Mouse (Mus musculus) MEL-GATA-1-ER (cell line): ENCODE data around the gene Tor4a.

Experiments
- DNase-seq: peaks from one replicate; pipeline ENCODE4 v3.0.0-alpha.2; 2012; ENCODE audit warnings: low read depth; ENCODE audit errors: extremely low read depth

Gene Tor4a

GRCm38 (mm10) chr2:25225811-25226379, 29.2 kb upstream of the Tor4a start:
- no peak for DNase-seq

DNA sequence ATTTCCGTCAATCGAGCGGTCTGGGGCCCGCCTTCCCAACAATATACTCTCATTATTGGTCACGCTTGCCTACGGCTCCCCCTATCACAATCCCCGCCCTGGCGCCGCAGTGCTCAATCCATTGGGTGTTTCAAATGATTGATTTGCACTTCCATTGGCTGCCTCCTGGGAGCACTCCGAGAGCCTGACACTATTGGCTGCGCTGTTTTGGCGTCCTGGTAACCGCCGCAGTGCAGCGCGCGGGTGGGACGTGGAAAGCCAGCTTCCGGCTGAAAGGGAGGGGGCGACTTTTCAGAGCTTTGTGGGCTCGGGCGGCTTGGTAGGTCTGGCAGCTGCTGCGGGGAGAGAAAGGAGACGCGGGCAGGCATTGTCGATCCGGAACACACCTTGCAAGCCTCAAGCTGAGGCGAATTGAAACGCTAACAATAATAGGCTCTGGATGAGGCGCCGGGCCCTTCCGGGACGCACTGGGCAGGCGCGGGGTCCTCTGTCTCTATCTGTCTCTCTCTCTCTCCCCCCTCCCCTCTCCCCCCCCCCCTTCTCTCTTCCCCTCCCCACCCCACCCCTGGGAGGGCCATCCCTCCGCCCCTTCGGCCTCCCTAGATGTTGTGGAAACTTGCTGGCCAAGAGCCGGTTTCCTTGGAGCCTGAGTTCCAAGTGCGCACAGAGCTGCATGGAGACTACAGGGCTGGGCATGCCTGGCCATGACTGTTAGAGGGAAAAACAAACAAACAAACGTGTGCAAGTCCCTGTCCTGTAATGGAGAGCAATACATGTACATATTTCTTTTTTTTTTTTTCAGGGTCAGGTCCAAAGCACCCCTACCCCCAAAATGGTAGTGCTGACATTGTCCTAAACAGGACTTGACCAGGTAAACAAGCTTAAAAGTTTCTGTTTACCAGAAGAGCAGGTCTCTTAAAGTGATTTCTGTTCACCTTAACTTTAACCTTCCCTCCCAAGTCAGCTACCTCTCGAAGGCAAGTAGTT, 28.4 kb upstream of the Tor4a start:
- peak; percentile 99 for DNase-seq

DNA sequence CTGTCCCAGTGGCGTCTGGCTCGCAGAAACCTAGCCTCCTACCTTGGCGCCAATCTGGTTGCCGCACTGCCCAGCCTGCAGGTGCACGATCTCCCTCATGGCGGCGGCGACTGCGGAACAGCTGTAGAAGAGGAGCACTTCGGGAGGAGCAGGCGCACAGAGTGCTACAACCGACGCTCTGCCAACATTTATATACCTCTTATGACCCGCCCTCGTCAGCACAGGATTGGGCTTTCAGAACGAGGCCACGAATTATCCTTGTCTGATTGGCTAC, 27.7 kb upstream of the Tor4a start, which contains the start of gene Tubb4b:
Tubb4b (minus strand) TSS at position 211 of the 274 bp plus-strand sequence.
- DNase-seq = no peak

- DNase-seq = peak; percentile 65
These were observed 27.2 kb upstream of the Tor4a start for GRCm38 (mm10) chr2:25223681-25224491.

DNA sequence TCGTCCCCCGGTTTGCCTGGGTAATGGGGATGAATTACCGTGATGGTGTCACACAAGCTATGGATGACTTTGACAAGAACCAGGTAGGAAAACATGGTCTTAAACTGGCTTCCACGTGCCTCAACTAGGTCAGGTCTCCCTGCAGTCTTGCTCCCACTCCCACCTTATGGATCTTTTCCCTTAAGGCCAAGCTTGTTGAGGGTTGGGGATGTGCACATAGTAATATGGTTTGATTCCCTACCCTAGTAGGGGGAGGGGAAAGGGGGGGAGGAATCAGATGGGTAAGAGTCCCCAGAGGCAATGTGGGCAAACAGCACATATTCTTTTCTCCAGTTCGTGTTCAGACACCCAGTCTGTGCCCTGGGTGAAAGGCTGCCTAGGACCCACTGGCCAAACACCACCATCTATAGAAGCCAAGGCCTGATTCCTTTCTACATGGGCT, 24.7 kb upstream of the Tor4a start:
- DNase-seq = no peak

DNA sequence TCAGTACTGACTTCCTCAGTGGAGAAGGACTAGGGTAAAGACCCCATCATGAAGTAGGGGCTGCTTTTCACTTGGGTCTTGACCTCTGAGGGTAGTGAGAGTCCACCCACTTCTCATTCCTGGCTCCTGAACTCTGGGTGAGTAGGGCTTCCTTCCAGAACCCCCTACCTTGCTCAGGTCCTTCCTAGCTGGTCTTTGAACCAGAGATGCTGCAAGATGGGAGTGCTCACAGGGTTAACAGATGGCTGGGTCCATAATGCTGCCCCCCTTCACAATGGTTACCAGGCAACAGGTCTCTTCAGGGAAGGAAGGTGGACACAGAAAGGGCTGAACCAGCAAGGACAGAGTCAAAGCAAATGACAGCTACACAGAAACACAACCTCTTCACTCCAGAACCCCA, 21.8 kb upstream of the Tor4a start, which contains the start of gene Fam166a:
Fam166a (plus strand) TSS at position 301 of the 400 bp plus-strand sequence.
- DNase-seq = no peak

DNA sequence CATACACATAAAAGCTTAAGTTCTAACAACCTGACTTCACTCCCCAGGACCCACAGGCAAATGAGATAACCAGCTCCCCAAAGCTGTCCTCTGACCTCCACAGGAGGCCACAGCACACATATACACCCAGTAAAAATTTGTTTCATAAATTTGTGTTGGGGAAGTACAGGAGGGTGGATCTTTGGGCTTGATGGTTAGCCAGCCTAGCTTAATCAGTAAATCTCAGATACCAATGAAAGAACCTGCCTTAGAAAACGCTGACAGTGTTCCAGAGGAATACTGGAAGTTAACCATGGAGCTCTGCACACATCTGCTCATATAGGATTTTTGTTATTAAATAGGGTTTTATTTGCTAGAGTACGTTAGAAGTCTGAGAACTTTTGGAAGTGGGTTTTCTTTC, 21.0 kb upstream of the Tor4a start:
- no peak for DNase-seq

DNA sequence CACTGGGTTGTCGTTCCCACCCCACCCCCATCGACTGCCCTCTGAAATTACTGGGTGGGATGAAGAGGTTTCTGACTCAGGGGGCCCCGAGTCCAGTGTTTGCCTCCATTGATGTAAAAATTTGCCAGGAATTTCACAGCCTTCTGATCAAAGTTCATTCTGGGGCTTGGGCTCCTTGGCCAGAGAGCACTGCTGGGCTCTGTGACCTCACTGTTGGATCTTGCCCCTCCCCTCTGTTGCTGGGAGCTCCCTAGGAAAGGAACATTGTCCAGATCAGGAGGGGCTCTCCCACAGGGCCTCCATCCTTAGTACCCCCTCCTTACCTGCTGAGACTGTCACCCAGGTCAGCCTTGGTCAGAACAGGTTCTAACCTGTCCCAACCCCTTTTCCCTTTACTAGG, 17.8 kb upstream of the Tor4a start, which contains the start of gene Stpg3:
Stpg3 (minus strand) TSS at position 194 of the 400 bp plus-strand sequence.
- DNase-seq = no peak

GRCm38 (mm10) chr2:25213266-25213865, 16.7 kb upstream of the Tor4a start:
- no peak for DNase-seq

DNA sequence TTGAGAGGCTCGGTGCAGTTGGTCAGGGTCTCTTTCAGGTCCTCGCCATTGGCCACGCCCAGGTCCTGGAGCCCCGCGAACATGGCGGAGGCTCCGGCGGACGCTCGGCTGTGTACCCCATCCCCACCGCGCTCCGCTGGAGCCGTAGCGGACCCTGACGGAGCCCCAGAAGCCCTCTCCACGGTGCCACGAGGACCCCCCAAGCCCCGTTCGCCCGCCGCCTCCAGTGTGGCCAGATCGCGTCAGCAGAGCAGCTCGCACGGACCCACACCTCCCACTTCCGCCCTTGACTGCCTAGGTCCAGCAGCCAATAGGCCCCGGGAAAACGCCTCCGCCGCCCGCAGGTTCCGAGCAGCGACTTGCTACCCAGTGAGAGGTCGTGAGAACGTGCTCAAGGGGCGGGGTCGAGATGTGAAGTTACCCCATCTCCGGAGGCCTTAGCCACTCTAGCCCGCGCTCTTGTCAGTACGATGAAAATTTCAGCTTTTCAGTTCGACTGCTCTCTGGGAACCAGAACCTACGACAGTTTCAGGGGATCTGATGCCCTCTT, 14.5 kb upstream of the Tor4a start, which contains the start of gene Nelfb:
Nelfb (minus strand) TSS at position 369 of the 550 bp plus-strand sequence.
- peak; percentile 89 for DNase-seq

GRCm38 (mm10) chr2:25210686-25211085, 14.0 kb upstream of the Tor4a start:
- DNase-seq = no peak

DNA sequence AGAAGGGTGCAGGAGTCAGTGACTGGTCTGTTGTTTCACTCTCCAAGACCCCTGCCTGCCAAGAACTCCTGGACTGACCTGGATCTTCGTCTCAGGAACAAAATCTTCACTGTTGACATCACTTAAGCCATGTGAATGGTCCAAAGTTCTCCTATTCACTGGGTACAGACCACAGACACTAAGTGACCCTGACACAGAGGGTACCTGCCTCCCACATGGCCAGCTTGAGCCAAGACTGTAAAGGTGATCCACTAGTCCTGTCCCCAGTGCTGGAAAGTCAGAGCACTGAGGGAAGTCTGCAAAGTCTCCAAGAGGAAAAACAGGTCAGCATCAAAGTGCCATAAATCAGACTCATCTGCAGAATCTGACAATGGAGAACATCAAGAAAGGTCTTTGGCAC, 10.9 kb upstream of the Tor4a start:
- no peak for DNase-seq

DNA sequence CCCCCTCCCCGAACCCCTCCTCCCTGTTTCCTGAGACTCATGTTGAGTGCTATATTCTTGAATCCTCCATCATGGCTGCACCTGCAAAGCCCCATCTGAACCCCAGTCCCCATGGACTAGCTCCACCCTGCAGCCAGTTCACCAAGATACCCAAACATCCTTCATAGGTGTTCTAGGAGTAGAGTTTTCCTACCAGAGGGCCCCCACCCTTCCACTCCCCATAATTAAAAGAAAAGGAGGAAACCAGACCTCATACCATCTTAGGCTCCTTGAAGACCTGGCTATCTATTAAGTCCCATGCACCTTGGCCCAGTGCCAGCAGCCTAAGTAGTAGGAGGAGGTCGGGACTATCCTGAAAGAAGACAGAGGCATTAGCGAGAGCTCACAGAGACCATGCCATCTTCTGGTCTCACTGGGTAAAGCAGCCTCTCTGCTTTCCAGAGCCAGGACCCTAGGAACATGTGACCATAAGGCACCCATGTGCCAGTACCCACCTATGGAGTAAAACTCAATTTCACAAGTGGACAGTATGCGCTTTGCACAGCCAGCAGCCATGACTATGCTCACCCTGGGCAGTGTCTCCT, 7.0 kb upstream of the Tor4a start:
- DNase-seq = no peak

DNA sequence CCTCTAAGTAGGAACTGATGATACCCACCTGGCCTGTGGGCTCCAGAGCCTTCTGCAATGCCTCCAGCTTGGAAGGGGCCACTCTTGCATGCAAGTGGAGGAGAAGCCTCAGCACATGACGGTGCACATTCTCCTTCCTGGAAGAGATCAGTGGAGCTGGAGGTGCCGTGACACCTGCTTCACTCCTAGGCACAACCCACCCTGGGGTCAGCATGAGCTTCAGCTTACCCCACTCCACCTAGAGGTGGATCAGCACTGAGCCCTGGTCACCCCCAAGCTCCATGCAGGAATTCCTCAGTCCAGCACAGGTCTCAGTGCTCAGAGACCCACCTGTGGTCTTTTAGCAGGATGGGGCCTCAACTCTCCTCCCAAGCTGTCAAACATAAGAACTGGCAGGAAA, 3.9 kb upstream of the Tor4a start:
- no peak for DNase-seq

DNA sequence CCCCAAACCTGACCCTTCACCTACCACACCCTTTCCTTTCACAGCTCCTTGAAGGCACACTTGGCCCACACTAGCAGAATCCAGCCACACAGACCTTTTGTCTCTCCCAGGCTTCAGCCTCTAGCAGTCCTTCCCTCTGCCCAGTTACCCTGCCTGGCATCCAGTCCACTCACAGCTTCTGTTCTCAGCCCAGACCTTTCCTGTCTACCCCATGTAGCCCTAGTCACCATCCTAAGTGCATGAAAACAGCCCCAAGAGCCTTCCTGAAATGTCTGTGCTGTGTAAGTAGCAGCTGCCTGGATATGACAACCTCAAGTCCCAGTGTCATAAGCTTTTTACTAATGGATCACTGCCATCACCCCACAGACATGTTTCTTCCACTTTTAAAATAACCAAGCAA, 1.3 kb upstream of the Tor4a start:
- no peak for DNase-seq

DNA sequence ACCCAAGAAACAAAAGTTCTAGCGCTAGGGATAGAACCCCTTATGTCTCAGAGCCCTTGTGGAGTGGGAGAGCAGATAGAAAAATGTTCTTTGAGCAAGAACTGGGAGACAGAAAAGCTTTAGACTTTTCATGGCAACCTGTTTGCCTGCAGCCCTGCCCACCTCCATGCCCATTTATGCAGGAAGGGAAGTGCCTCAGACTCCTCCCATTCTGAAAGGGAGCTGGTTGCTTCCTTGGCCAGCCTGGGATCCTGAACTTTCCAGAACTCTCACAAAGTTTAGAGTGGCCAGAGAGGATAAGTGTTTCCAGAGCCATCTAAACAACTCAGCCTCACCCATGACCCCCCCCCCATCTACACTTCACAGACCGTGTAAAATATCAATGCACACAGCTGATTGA, 505 bp upstream of the Tor4a start:
- no peak for DNase-seq

DNA sequence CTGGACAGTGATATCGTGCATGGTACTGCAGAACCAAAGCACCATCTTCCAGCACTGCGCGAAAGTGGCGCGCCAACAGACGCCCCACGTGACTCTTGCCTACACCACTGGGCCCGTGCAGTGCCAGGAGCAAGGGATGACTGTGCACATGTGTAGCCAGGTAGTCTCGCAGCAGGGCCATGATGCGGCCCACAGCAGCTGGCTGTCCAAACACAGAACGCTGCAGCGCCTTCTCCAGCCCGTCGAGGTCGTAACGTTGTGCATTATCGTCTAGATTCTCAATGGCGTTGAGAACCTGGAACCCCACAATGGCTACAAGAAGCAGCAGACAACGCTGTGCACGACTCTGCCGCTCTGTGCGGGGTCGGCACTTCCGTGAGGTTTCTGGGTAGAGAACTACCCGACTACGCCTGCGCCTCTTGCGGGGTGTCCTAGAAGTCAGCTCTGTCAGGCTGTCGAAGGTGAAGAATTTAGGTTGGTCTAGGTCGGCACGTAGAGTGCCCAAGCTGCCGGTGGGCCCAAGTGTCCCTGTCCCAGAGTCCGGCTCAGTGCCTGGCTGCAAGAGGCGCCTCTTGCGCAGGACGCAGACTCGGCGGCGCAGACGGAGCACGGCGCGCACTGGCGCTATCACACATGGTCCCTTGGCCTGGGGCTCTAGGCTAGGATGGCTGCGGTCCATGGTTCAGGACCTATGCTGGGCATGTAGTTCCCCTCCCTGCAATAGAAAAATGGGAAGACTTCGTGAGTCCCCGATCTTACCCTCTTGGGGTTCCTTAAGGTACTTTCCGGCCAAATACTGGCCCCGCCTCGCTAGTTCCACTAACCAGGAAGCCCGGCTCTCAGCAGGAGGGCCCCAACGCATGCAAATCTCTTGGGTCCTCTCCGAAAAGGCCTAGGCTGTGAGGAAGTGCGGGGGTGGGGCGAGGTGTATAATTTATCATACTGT, 1.2 kb downstream of the Tor4a start:
- DNase-seq = peak; percentile 88

DNA sequence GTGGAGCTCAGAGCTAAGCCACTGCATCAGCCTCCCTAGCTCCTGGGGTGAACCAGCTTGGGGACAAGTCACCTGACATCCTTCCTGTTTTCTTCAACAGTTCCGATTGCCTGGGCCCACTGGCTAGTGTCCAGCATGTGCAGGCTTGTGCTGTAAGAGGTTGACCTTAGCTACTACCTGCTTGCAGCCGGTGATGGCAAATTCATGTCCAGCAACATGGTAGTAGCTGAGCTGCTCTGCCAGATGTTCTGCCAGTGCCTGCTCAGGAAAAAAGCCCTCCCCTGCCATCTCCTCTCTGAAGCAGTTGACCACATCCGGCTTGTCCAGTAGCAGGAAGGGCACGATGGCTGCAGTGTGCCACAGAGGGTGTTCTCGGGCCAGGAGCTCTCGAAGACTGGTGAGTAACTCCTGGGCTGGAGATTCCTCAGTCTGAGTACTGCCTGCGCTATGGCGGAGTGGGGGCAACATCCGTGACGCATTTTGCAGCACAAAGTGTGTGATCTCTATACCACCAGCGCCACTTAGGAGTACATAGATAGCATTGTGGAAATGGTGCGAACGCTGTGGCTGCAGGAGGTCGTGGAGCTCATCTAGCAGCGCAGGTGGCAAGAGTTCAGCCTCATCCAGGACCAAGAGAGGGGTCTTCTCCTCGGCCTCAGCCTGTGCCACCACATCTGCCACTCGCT, 2.1 kb downstream of the Tor4a start:
- DNase-seq = no peak

- no peak for DNase-seq
These were observed 2.7 kb downstream of the Tor4a start for GRCm38 (mm10) chr2:25194006-25194405.
